Mouse (Mus musculus): ENCODE data around the gene Lypd3. TPM values are rescaled to one million over a fixed set of nuclear protein-coding genes. Genes with fewer than 3 reads are reported as not detected.

The Lypd3 gene
- total RNA-seq, 2 experiments from 2014 or later = 0.51 to 0.56 TPM

DNA sequence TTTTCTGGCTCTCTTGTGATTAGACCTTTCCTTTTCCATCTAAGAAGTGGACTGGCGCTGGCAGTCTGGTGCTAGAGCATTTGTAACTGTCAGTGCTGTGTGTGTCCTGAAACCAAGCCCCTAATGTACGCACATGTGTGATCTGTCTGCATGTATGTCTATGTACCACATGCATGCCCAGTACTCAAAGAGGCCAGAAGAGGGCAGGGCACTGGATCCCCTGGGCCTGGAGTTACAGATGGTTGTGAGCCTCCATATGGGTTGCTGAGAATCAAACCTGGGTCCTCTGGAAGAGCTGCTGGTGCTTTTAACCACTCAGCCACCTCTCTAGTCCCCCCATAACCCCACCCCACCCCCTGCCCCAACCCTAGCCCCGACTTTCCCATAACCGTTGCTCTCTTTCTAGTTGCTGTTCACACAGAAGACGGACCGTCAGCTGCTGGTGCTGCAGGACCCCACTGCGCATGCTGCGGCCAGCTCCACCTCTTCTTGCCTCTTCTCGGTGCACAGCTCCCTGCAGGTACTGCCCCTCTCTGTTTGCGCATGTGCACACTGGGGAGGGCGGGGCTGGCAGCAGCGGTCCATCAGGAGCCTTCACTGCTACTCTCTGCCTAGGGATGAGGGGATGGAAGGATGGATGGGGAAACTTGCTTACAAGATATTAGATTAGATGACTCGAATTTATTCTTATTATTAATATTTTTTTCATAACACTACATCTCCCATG is 16.5 kb upstream of the Lypd3 start:
- no peak for DNase-seq (ENCODE audit: low spot score in 2 of 2)
- no peak; the same call in 1 of the 2 replicates for TF ChIP-seq CTCF (conservative IDR thresholded peaks at IDR 0.05)

DNA sequence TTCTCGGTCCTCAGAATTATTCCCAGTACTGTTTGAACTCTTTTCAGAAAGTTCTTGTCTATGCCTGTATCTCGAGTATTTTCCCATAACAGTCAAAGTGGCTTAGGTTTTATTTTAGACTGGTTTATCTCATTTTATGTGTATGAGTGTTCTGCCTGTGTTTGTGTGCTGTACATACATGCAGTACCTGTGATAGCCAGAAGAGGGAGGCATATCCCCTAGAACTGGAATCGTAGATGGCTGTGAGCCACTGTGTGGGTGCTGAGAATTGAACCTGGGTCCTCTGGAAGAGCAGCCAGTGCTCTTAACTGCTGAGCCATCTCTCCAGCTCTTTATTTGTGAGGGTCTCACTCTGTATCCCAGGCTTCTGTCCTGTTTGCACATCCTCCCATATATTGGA is 15.2 kb upstream of the Lypd3 start:
- DNase-seq (ENCODE audit: low spot score in 2 of 2) = no peak

More for the DNA sequence above, 16.5 kb upstream of the Lypd3 start:
- Histone ChIP-seq H3K27ac (no peak overlapping the region), H3K4me3 (no peak overlapping the region)

DNA sequence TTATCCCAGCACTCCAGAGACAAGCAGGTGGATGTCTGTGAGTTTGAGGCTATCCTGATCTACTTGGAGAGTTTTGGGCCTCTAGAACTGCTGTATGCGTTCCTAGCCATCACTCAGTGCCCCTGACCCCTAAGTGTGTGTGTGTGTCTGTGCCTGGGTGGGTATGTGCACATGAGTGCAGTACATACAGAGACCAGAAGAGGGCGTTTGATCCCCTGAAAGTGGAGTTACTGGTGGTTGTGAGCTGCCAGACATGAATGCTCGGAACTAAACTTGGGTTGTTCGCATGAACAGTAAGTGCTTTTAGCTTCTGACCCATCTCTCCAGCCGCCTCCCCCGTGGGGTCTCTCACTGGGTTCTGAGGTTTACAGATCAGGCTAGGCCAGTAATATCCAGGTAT is 13.4 kb upstream of the Lypd3 start:
- TF ChIP-seq CTCF (conservative IDR thresholded peaks at IDR 0.05) = peak; percentile 23; the same call in 1 of the 2 replicates
- H3K27ac ChIP-seq = no peak overlapping the region
- H3K4me3 ChIP-seq = no peak overlapping the region
- no peak for DNase-seq (ENCODE audit: low spot score in 2 of 2)

More for the DNA sequence above, 15.2 kb upstream of the Lypd3 start:
- peak; percentile 57 for TF ChIP-seq CTCF (conservative IDR thresholded peaks at IDR 0.05)
- H3K4me3 ChIP-seq = no peak overlapping the region
- no peak overlapping the region for H3K27ac ChIP-seq

DNA sequence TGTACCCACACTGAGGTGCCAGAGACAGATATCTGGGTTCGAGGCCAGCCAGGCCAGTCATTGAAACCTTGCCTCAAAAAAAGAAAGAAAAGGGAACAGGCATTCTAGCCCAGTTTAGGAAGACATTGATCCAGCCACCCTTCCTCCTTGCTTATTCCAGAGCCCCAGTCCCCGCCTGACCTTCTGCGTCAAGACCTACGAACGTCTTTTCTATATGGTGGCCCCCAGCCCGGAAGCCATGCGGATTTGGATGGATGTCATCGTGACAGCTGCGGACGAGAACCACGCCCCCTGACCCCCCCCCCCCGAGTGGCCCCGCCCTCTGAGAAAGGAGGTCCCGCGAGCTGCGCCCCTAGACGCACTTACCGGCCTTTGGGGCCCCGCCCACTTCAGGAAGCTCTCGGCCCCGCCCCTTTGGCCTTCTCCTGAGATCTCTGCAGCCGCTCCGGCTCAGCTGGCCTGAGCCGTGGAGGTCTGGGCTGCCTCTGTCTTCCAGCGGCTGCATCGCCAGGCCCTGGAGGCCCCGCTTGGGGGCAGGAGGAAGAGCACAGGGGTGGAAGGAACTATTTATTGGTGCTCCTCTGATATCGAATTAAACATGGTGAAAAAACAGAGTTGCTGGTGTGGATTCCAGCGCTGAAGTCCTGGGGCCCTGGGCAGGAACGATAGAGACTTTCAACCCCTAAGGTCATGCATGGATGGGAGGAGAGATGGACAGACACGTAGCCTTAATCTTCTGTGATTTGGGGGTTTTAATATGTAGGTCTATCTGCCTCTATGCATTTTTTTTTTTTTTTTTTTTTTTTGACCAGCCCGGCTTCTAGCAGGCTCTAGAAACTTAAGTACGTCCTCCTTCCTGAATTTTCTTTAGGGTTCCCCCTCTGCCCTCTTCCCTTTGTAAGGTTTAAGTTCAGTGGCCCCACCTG is 7.4 kb upstream of the Lypd3 start:
- peak; percentile 23 to 26 for DNase-seq (ENCODE audit: low spot score in 2 of 2)
- H3K27ac ChIP-seq = no peak overlapping the region
- H3K4me3 ChIP-seq = peak overlapping the region; percentile 43
- no peak; the same call in 1 of the 2 replicates for TF ChIP-seq CTCF (conservative IDR thresholded peaks at IDR 0.05)

DNA sequence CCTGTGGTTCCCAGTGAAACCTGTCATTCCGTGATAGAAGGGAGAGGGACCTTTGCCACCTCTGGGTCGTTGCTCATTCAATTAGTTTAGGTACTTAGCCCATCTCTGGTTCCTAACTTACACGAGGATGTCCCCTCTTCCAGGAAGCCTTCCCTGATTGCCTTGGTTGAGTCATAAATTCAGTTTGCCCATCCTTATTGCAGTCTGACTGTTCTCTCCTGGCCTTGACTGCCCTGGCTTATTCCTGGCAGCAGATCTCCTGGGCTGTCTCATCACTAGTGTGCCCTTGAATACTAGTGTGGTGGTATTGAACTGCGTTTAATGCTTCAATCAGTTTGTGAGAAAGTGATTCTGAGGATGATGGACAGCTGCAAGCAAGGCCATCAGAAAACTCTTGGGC is 6.7 kb upstream of the Lypd3 start:
- no peak overlapping the region for H3K27ac ChIP-seq
- no peak for DNase-seq (ENCODE audit: low spot score in 2 of 2)
- no peak for TF ChIP-seq CTCF (conservative IDR thresholded peaks at IDR 0.05)
- H3K4me3 ChIP-seq = no peak overlapping the region

DNA sequence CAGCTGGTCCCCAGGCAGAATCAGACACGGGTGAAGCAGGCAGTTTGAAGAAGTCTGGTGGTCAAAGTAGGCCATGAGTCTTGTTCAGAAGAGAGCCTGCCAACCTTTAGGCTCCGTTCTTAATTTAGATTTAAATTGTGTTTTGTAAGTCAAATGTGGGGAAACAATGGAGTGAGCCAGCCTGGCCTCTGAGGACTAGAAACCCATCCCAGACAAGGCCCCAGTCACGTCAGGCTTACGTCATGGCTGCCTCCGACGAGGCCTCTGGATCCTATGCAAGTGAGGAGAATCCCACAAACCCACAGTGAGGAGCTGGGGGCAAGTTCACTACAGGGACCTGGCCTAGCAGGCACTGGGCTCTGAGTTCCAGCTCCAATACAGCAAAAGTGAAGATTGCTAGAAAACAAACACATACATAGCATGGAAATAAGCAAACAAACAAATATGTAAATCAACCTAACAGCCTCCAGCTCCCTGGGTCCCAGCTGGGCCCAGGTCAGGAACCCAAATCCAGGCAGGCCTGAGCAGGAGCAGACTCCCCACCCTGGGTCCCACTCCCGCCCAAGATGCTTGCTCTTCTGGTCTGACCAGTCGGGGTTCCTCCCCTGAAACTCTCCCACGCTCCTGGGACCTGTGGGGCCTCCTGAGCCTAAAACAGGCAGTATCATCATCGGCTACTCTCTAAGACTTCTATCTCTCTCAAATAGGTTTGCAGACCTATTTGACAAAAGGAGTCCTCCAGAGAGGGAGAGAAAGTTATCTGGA is 6.1 kb upstream of the Lypd3 start:
- no peak for DNase-seq (ENCODE audit: low spot score in 2 of 2)
- H3K27ac ChIP-seq = no peak overlapping the region
- TF ChIP-seq CTCF (conservative IDR thresholded peaks at IDR 0.05) = no peak
- no peak overlapping the region for H3K4me3 ChIP-seq

DNA sequence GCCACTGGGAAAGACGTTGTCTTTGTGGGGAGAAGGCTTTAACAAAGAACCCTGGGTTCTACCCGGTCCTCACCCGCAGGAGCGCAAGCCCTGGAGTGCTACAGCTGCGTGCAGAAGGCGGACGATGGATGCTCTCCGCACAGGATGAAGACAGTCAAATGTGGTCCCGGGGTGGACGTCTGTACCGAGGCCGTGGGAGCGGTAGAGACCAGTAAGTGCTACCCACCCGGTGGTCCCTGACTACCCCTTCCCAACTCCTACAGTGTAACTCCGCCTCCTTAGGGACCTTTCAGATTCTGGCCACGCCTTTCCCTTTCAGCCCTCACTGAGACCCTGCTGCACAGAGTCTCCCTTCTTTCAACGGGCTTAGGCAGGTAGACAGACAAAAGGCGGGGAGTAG is 696 bp downstream of the Lypd3 start:
- Histone ChIP-seq H3K4me3 (no peak overlapping the region), H3K27ac (no peak overlapping the region)
- no peak for TF ChIP-seq CTCF (conservative IDR thresholded peaks at IDR 0.05)
- DNase-seq (ENCODE audit: low spot score in 2 of 2) = no peak

DNA sequence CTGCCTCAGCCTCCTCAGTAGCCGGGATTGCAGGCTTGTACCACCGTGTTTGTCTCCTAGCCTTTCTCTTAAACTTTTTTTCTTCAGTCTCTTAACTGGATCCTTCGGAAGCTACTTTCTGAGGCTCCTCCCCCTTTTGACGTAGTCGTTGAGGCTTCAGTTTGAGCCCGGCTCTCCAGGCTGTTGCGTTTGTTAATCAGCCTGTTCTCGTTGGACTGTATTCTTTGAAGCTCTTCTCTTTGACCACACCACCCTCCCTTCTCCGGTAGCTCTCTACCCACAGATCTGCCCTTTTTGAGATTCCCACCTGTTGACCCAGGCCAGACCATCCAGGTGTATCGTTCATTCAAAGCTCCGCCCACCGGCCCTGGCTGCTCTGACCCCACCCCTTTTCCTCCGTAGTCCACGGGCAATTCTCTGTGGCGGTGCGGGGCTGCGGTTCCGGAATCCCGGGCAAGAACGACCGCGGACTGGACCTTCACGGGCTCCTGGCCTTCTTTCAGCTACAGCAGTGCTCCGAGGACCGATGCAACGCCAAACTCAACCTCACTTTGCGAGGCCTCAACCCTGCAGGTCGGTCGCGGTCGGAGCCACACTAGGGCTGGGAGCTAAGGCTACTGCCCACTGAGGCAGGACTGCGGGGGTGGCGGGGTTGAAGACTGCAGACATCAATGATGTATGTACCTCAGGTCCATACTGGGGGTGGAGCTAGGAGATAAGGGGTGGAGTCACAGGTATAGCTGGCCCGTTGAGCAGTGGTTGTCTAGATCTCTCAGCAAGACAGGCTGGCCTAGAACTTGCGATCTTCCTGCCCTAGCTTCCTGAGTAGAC is 1.9 kb downstream of the Lypd3 start:
- Histone ChIP-seq H3K27ac (no peak overlapping the region), H3K4me3 (peak overlapping the region; percentile 44)
- TF ChIP-seq CTCF (conservative IDR thresholded peaks at IDR 0.05) = no peak
- no peak for DNase-seq (ENCODE audit: low spot score in 2 of 2)

DNA sequence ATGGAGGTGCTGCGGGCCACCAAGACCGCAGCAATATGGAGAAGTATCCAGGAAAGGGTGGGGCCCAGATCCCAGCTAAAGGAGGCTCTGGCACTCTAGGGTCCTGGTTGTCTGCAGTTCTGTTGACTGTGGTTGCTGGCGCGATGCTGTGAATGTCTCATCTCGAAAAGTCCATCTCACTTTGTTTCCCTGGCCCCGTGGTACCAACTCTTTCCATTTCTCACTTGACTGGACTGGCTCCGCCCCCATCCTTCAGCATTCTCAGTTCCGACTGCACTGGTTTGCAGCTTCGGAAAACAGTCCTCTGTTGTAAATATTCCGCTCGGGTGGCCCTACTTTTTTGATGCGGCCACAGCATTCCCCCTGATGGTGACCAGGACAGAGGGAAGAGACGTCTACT is 4.1 kb downstream of the Lypd3 start:
- Histone ChIP-seq H3K4me3 (no peak overlapping the region), H3K27ac (no peak overlapping the region)
- no peak for TF ChIP-seq CTCF (conservative IDR thresholded peaks at IDR 0.05)
- DNase-seq (ENCODE audit: low spot score in 2 of 2) = no peak

DNA sequence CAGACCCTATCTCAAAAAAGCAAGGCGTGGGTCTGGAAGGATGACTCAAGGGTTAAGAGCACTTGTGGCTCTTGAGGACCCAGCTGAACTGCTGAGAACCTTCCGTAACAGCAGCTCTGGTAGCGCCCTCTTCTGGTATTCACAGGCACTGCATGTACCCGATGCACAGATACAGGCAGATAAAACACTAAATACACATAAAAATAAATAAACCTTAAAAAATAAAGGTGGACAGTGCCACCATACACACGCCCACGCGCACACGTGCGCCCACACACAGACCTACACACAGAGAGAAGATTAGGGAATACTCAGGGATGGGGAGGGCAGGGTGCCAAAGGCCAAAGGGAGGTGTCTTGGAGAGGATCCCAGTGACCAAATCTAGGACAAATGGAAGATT is 6.1 kb downstream of the Lypd3 start:
- peak in 1 of 2 experiments; percentile 35 for DNase-seq (ENCODE audit: low spot score in 2 of 2)
- peak; percentile 84 for TF ChIP-seq CTCF (conservative IDR thresholded peaks at IDR 0.05)

DNA sequence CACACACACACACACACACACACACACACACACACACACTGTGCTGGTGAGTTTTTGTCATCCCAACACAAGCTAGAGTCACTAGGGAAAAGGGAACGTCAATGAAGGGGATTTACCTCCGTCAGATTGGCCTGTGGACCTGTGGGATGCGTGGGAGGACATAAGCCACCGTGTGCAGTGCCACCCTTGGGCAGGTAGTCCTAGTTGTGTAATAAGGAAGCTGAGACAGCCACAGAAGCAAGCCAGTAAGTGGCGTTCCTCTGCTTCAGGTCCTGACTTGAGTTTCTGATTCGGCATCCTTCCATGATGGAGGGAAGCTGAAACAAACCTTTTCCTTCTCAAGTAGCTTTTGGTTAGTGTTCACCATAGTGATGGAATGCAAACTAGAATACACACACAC is 8.1 kb downstream of the Lypd3 start:
- DNase-seq (ENCODE audit: low spot score in 2 of 2) = no peak
- TF ChIP-seq CTCF (conservative IDR thresholded peaks at IDR 0.05) = no peak
- H3K27ac ChIP-seq = no peak overlapping the region

More for the DNA sequence above, 6.1 kb downstream of the Lypd3 start:
- Histone ChIP-seq H3K27ac (no peak overlapping the region), H3K4me3 (no peak overlapping the region)

DNA sequence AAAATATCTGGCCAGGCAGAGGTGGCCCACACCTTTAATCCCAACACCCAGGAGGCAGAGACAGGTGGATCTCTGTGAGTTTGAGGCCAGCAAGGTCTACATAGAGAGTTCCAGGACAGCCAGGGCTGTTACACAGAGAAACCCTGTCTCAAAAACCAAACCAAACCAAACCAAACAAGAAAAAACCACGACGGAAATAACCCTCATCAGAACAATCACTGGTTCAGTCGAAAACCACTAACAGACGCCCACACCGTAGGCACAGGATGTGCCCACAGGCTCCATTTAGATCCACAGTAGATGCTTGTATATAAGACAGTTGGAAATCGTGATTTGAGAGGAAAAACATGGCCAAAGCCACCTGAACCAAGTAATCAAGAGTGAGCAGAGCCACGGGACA is 8.6 kb downstream of the Lypd3 start:
- DNase-seq (ENCODE audit: low spot score in 2 of 2) = no peak
- Histone ChIP-seq H3K4me3 (no peak overlapping the region), H3K27ac (no peak overlapping the region)
- TF ChIP-seq CTCF (conservative IDR thresholded peaks at IDR 0.05) = no peak

More for the DNA sequence above, 8.1 kb downstream of the Lypd3 start:
- H3K4me3 ChIP-seq = no peak overlapping the region

All from layer of hippocampus, adult 2 months (tissue).